In the genomic region with DNA sequence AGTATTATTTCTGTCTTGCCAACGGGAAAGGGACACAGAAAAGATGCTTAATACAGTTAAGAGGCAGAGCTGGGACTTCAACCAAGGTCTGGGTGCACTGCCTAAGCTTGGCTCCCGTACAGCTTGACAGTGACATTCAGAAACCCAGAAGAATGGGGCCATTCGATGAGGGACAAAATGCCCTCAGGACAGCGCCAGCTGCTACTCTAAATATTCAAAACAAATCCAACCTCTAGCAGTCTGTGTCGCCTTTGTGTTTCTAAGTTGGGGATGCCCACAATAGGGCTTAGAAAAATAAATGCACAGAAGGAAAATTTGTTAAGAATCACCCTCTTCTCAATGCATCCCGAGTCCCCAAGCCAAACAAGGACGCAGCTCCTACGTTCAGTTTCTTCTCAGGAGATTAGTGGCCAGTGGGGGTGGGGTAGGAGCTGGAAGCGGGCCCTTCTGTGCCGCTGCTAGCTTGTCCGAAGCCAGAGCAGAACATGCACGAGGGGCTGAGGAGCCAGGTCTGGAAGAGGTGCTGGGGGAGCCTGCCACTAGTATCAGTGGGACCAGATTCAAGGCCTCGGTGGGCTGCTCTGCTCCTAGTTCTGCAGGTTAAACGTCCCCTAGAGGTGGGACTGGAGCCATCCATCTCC, we compare ENCODE assay signal across 11 mouse cellular contexts. TPM values are rescaled to one million over a fixed set of nuclear protein-coding genes. Genes with fewer than 3 reads are reported as not detected.
A peak's percentile ranks its signal among the peaks of the same experiment; 100 is the strongest.
DNase-seq lines count a peak whose midpoint lies in the region; ATAC-seq and TF ChIP-seq lines count a peak whose summit lies in the region.
"Had no signal": no experiment of that assay in that cellular context is flagged by ENCODE, and none has a peak within 500 bp of the region (broad histone marks: within the 10 kb centered on the region; RNA-seq: fewer than 3 reads in every experiment).

No protein-coding gene starts in this region.

- DNase-seq in layer of hippocampus, adult 8-10 months (ENCODE audit: low spot score in 2 of 2), result peak; percentile 38 to 43
- no peak for DNase-seq in layer of hippocampus, postnatal 25 days (ENCODE audit: extremely low spot score in 1 of 2, low spot score in 1 of 2)
- peak; percentile 40 to 51 for DNase-seq in cerebellum, postnatal 14 days
- peak; percentile 66 for DNase-seq in midbrain, postnatal 0 days (ENCODE audit: low spot score)
- no peak for DNase-seq in testis, postnatal 10 days (ENCODE audit: low spot score)
- DNase-seq in lung, adult 18-20 months, result no peak
- DNase-seq: heart, adult 18-20 months; kidney, adult 9 months; liver; thymus, adult 2 months had no signal

- no peak overlapping the region for H3K4me2 ChIP-seq in hindbrain, embryonic 13.5 days
- H3K4me2 ChIP-seq in midbrain, postnatal 0 days (ENCODE audit: low read depth, low read length, poor library complexity, severe bottlenecking), result no peak overlapping the region; the same call in 1 of the 2 replicates

- peaks cover 24% of the 10 kb centered on the region for H3K4me1 ChIP-seq in hindbrain, embryonic 13.5 days (replicated peaks)
- 0 out of 2 replicates have a peak, but pooled peaks cover 5% of the 10 kb centered on the region for H3K4me1 ChIP-seq in midbrain, postnatal 0 days (ENCODE audit: insufficient read depth, low read length)

- H3K27me3 ChIP-seq in hindbrain, embryonic 13.5 days, result peaks cover 50% of the 10 kb centered on the region
- 0 out of 2 replicates have a peak, but pooled peaks cover 5% of the 10 kb centered on the region for H3K27me3 ChIP-seq in midbrain, postnatal 0 days (ENCODE audit: insufficient read depth, low read length)

- 0 out of 2 replicates have a peak, but pooled peaks have one; percentile 34 for ATAC-seq in hindbrain, embryonic 13.5 days (ENCODE audit: low FRiP score)
- ATAC-seq in midbrain, postnatal 0 days (ENCODE audit: low FRiP score), result no peak

- WGBS in hindbrain, embryonic 13.5 days, result 24% methylated on average over 14 of the region's 14 CpGs
- WGBS in midbrain, postnatal 0 days, result 20% methylated on average over 14 of the region's 14 CpGs

- peak overlapping the region; percentile 60; the same call in 1 of the 2 replicates for H3K27ac ChIP-seq in hindbrain, embryonic 13.5 days
- H3K27ac ChIP-seq in midbrain, postnatal 0 days (ENCODE audit: low read depth, low read length), result no peak overlapping the region

- 0 out of 2 replicates have a peak overlapping the region, but pooled peaks have one; percentile 4 for H3K9ac ChIP-seq in hindbrain, embryonic 13.5 days
- H3K9ac ChIP-seq in midbrain, postnatal 0 days (replicated peaks; ENCODE audit: low read length, poor library complexity, severe bottlenecking), result no peak overlapping the region

- H3K36me3 ChIP-seq in hindbrain, embryonic 13.5 days, result peaks cover 10% of the 10 kb centered on the region
- H3K36me3 ChIP-seq in midbrain, postnatal 0 days (ENCODE audit: insufficient read depth, low read length), result peaks cover 2% of the 10 kb centered on the region; the same call in 1 of the 2 replicates

- no peak overlapping the region for H3K4me3 ChIP-seq in hindbrain, embryonic 13.5 days
- no peak overlapping the region for H3K4me3 ChIP-seq in midbrain, postnatal 0 days (ENCODE audit: low read depth, low read length)

- 0 out of 2 replicates have a peak, but pooled peaks cover 5% of the 10 kb centered on the region for H3K9me3 ChIP-seq in hindbrain, embryonic 13.5 days
- H3K9me3 ChIP-seq in midbrain, postnatal 0 days (ENCODE audit: low read length), result no peaks in the 10 kb centered on the region

- TF ChIP-seq CTCF in midbrain, postnatal 0 days (IDR thresholded peaks at IDR 0.05), result no peak

RNA-seq across cellular contexts. Expression of a gene that starts 29.7 kb away (rescaled TPM):
- 100 to 1,000 TPM; 112 to 129 (median 120) TPM for total RNA-seq in layer of hippocampus, adult 8-10 months (2022)
- total RNA-seq in layer of hippocampus, postnatal 25 days (2021), result 100 to 1,000 TPM; 132 to 149 TPM
- 21.3 and 23.2 TPM in 2 replicates for polyA plus RNA-seq in hindbrain, embryonic 13.5 days (2015; fragmentation: Nextera tagmentation; extraction: Ambion mirVana)
- total RNA-seq in midbrain, postnatal 0 days (2014; rRNA removed), result 78.2 and 84.2 TPM in 2 replicates
- 28.4 and 31.8 TPM in 2 replicates for polyA plus RNA-seq in midbrain, postnatal 0 days (2015; fragmentation: Nextera tagmentation; extraction: Ambion mirVana)

Comparison
In these comparisons a context has a peak if more than half of its experiments do, and no peak if none do; other contexts are left out.
1. DNase-seq: peak in layer of hippocampus, adult 8-10 months (2 of 2), cerebellum, postnatal 14 days (2 of 2) and midbrain, postnatal 0 days (single experiment); none in layer of hippocampus, postnatal 25 days (0 of 2), testis, postnatal 10 days (single experiment) and lung, adult 18-20 months (0 of 2).